17 mouse cellular contexts compared by ENCODE assay signal in genomic region chr5:140818482-140819076, GRCm38 (mm10). TPM values are rescaled to one million over a fixed set of nuclear protein-coding genes. Genes with fewer than 3 reads are reported as not detected.
DNase-seq lines count a peak whose midpoint lies in the region; ATAC-seq and TF ChIP-seq lines count a peak whose summit lies in the region.
"Had no signal": no experiment of that assay in that cellular context is flagged by ENCODE, and none has a peak within 500 bp of the region (broad histone marks: within the 10 kb centered on the region; RNA-seq: fewer than 3 reads in every experiment).

No protein-coding gene starts in this region.

- no peaks in the 10 kb centered on the region for H3K9me3 ChIP-seq in liver, embryonic 12.5 days (replicated peaks)
- H3K9me3 ChIP-seq in liver, embryonic 11.5 days (ENCODE audit: control insufficient read depth, low read length), result no peaks in the 10 kb centered on the region
- H3K9me3 ChIP-seq in neural tube, embryonic 15.5 days (replicated peaks), result no peaks in the 10 kb centered on the region
- H3K9me3 ChIP-seq: heart, embryonic 12.5 days; megakaryocyte, embryonic 14.5 days had no signal

- no peak for TF ChIP-seq CTCF in gastrocnemius, adult 2 months (IDR thresholded peaks at IDR 0.05)
- no peak for TF ChIP-seq CTCF in thymus, adult 2 months (IDR thresholded peaks at IDR 0.05; ENCODE audit: borderline replicate concordance, control insufficient read depth, extremely low read depth, insufficient read depth, low read length, poor library complexity)

- no peak overlapping the region for H3K4me3 ChIP-seq in gastrocnemius, adult 2 months
- H3K4me3 ChIP-seq in liver, embryonic 12.5 days, result no peak overlapping the region
- no peak overlapping the region for H3K4me3 ChIP-seq in liver, embryonic 11.5 days (ENCODE audit: low read depth, low read length)
- H3K4me3 ChIP-seq in thymus, adult 2 months (ENCODE audit: control insufficient read depth, insufficient read depth, low read length), result no peak overlapping the region
- no peak overlapping the region for H3K4me3 ChIP-seq in neural tube, embryonic 15.5 days (replicated peaks)
- H3K4me3 ChIP-seq: heart, embryonic 12.5 days; megakaryocyte, embryonic 14.5 days had no signal

- H3K27ac ChIP-seq in gastrocnemius, adult 2 months, result peak overlapping the region; percentile 32; the same call in 1 of the 2 replicates
- 0 out of 2 replicates have a peak overlapping the region, but pooled peaks have one; percentile 5 for H3K27ac ChIP-seq in liver, embryonic 12.5 days
- no peak overlapping the region for H3K27ac ChIP-seq in liver, embryonic 11.5 days (ENCODE audit: low read depth, low read length)
- H3K27ac ChIP-seq in thymus, adult 2 months (ENCODE audit: control insufficient read depth, insufficient read depth, low read length), result no peak overlapping the region
- H3K27ac ChIP-seq in neural tube, embryonic 15.5 days (replicated peaks), result peak overlapping the region; percentile 25; the same call in 1 of the 2 replicates

- no peak for TF ChIP-seq POLR2A in thymus, adult 2 months (IDR thresholded peaks at IDR 0.05; ENCODE audit: control insufficient read depth, extremely low read depth, insufficient read depth, low read length, poor library complexity)

- peaks cover 3% of the 10 kb centered on the region; the same call in 1 of the 2 replicates for H3K36me3 ChIP-seq in liver, embryonic 12.5 days
- no peaks in the 10 kb centered on the region for H3K36me3 ChIP-seq in liver, embryonic 11.5 days (ENCODE audit: control insufficient read depth, insufficient read depth, low read length)
- H3K36me3 ChIP-seq in thymus, adult 2 months (ENCODE audit: control insufficient read depth, insufficient read depth, low read length), result no peaks in the 10 kb centered on the region
- no peaks in the 10 kb centered on the region for H3K36me3 ChIP-seq in neural tube, embryonic 15.5 days
- H3K36me3 ChIP-seq: heart, embryonic 12.5 days had no signal

- no peak overlapping the region for H3K4me2 ChIP-seq in liver, embryonic 12.5 days
- H3K4me2 ChIP-seq in liver, embryonic 11.5 days, result no peak overlapping the region
- H3K4me2 ChIP-seq in neural tube, embryonic 15.5 days, result no peak overlapping the region
- H3K4me2 ChIP-seq: heart, embryonic 12.5 days had no signal

- peaks cover 86% of the 10 kb centered on the region for H3K4me1 ChIP-seq in liver, embryonic 12.5 days
- peaks cover 64% of the 10 kb centered on the region for H3K4me1 ChIP-seq in liver, embryonic 11.5 days (replicated peaks; ENCODE audit: control insufficient read depth, insufficient read depth, low read length)
- peaks cover 11% of the 10 kb centered on the region for H3K4me1 ChIP-seq in thymus, adult 2 months (replicated peaks; ENCODE audit: control insufficient read depth, insufficient read depth, low read length)
- peaks cover 71% of the 10 kb centered on the region for H3K4me1 ChIP-seq in neural tube, embryonic 15.5 days

- no peaks in the 10 kb centered on the region for H3K27me3 ChIP-seq in liver, embryonic 12.5 days (replicated peaks)
- H3K27me3 ChIP-seq in liver, embryonic 11.5 days (replicated peaks; ENCODE audit: control insufficient read depth, insufficient read depth, low read length), result no peaks in the 10 kb centered on the region
- no peaks in the 10 kb centered on the region for H3K27me3 ChIP-seq in thymus, adult 2 months (ENCODE audit: control insufficient read depth, insufficient read depth, low read length)
- no peaks in the 10 kb centered on the region for H3K27me3 ChIP-seq in neural tube, embryonic 15.5 days (replicated peaks)
- H3K27me3 ChIP-seq: heart, embryonic 12.5 days; megakaryocyte, embryonic 14.5 days; Patski had no signal

- H3K9ac ChIP-seq in liver, embryonic 12.5 days, result no peak overlapping the region
- no peak overlapping the region for H3K9ac ChIP-seq in liver, embryonic 11.5 days (ENCODE audit: low read depth, low read length)
- no peak overlapping the region for H3K9ac ChIP-seq in neural tube, embryonic 15.5 days (replicated peaks)
- H3K9ac ChIP-seq: heart, embryonic 12.5 days had no signal

- DNase-seq in gastrocnemius, adult 2 months, result no peak
- no peak for DNase-seq in gastrocnemius, adult 18-20 months (ENCODE audit: low spot score)
- DNase-seq in liver, embryonic 11.5 days (ENCODE audit: low spot score), result no peak
- peak; percentile 27 for DNase-seq in thymus, postnatal 4 days
- no peak for DNase-seq in thymus, adult 2 months
- no peak for DNase-seq in left cerebral cortex, postnatal 14 days (ENCODE audit: low spot score in 2 of 2)
- DNase-seq: B cell, adult 2 months; cerebellum, adult 2 months; heart, postnatal 36 days; kidney, postnatal 10 days; lung, adult 2 months; right cerebral cortex, postnatal 14 days had no signal

- intact Hi-C loops in gastrocnemius, adult 2 months (cut with DNase I), result no loop called here
- intact Hi-C loops in left cerebral cortex, postnatal 14 days (cut with DNase I), result no loop called here

- ATAC-seq in liver, embryonic 12.5 days, result no peak
- ATAC-seq in liver, embryonic 11.5 days (replicated peaks; ENCODE audit: low FRiP score), result no peak
- no peak for ATAC-seq in neural tube, embryonic 15.5 days (ENCODE audit: low FRiP score)
- ATAC-seq: Patski had no signal

- WGBS in liver, embryonic 12.5 days (ENCODE audit: insufficient replicate concordance), result 67% methylated on average over 5 of the region's 5 CpGs
- 78% methylated on average over 5 of the region's 5 CpGs for WGBS in liver, embryonic 11.5 days
- 62% methylated on average over 5 of the region's 5 CpGs for WGBS in thymus, adult 2 months
- 69% methylated on average over 5 of the region's 5 CpGs for WGBS in neural tube, embryonic 15.5 days

RNA-seq across cellular contexts. Expression of gene Gna12, which starts 11.7 kb away (rescaled TPM):
- 10 to 100 TPM; 21.7 to 29.8 TPM for total RNA-seq in gastrocnemius, adult 2 months (2021)
- 10 to 100 TPM; 21.7 to 24.4 TPM for total RNA-seq in gastrocnemius, adult 18-20 months (2021)
- 33.8 TPM in 2 replicates for polyA plus RNA-seq in liver, embryonic 12.5 days (2016; fragmentation: Nextera tagmentation; extraction: Ambion mirVana)
- 25.1 and 31.1 TPM in 2 replicates for polyA plus RNA-seq in liver, embryonic 11.5 days (2014; fragmentation: Nextera tagmentation; extraction: Ambion mirVana)
- polyA plus RNA-seq in thymus, adult 2 months (2012; rRNA removed), result 68.1 and 69.0 TPM in 2 replicates
- 17.7 and 43.8 TPM in 2 replicates for polyA plus RNA-seq in neural tube, embryonic 15.5 days (2015; fragmentation: Nextera tagmentation; extraction: Ambion mirVana)
- 10 to 100 TPM; 68.1 to 73.8 TPM for total RNA-seq in left cerebral cortex, postnatal 14 days (2021)

Comparison
In these comparisons a context has a peak if more than half of its experiments do, and no peak if none do; other contexts are left out.
1. H3K27ac ChIP-seq: peak in gastrocnemius, adult 2 months (single experiment), liver, embryonic 12.5 days (single experiment) and neural tube, embryonic 15.5 days (single experiment); none in liver, embryonic 11.5 days (single experiment) and thymus, adult 2 months (single experiment).